Mouse (Mus musculus): Measurements from ENCODE around the gene Slco3a1. TPM values are rescaled to one million over a fixed set of nuclear protein-coding genes. Genes with fewer than 3 reads are reported as not detected.

The Slco3a1 gene
- polyA plus RNA-seq, 1 experiment from 2014 or later: 19.6 TPM

DNA sequence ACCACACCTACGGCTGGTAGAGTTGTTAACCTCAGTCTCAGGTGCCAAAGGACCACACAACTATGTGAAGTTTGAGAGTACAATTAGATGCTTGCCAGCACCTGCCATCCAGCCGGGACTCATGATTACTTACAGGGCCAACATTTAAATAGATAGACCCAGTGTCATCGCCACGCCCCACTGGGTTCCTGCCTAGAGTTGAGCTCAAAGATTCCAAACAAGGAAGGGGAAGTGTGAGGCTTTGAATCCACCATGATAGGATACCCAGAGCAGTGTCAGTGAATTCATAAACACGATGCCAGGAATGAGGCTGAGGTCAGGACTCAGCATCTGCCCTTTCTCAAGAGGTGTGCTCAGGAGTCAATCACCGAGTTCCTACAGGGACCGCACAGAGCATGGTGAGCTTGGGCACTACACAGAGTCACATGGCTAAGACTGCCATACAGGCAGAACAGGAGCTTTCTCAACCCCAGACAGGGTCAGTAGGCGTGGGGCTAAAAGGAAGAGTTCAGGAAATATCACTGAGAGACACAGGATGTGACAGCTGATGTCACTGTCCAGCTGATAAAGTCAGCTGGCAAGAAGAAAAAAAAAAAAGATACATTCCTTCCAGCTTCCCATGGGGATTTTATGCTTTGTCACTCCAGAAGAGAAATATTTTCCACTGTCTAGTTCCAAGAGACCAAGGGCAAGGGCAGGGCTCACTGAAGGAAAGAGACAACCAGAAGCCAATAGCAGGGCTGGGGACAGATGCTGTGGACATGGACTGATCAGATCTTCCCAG lies 30.2 kb downstream of the Slco3a1 start:
- Histone ChIP-seq H3K9me3 (ENCODE audit: control insufficient read depth, low read length) (no peaks in the 10 kb centered on the region), H3K27me3 (ENCODE audit: control insufficient read depth, insufficient read depth, low read length) (no peaks in the 10 kb centered on the region), H3K4me3 (ENCODE audit: low read length) (no peak overlapping the region), H3K4me2 (replicated peaks; ENCODE audit: low read depth, low read length) (no peak overlapping the region), H3K27ac (ENCODE audit: low read depth, low read length) (no peak overlapping the region), H3K4me1 (ENCODE audit: control insufficient read depth, insufficient read depth, low read length) (0 out of 2 replicates have a peak, but pooled peaks cover 4% of the 10 kb centered on the region), H3K9ac (ENCODE audit: low read depth, low read length) (no peak overlapping the region), H3K36me3 (ENCODE audit: control insufficient read depth, insufficient read depth, low read length) (no peaks in the 10 kb centered on the region)
- 79% methylated on average over 8 of the region's 8 CpGs for WGBS
- no peak for ATAC-seq (ENCODE audit: low FRiP score, low TSS enrichment)

GRCm38 (mm10) chr7:74523086-74523485 lies 31.5 kb downstream of the Slco3a1 start:
- Histone ChIP-seq H3K4me3 (ENCODE audit: low read length) (no peak overlapping the region), H3K4me2 (replicated peaks; ENCODE audit: low read depth, low read length) (no peak overlapping the region), H3K9me3 (ENCODE audit: control insufficient read depth, low read length) (no peaks in the 10 kb centered on the region), H3K36me3 (ENCODE audit: control insufficient read depth, insufficient read depth, low read length) (no peaks in the 10 kb centered on the region), H3K9ac (ENCODE audit: low read depth, low read length) (no peak overlapping the region), H3K4me1 (ENCODE audit: control insufficient read depth, insufficient read depth, low read length) (no peaks in the 10 kb centered on the region), H3K27ac (ENCODE audit: low read depth, low read length) (no peak overlapping the region), H3K27me3 (ENCODE audit: control insufficient read depth, insufficient read depth, low read length) (no peaks in the 10 kb centered on the region)
- ATAC-seq (ENCODE audit: low FRiP score, low TSS enrichment): no peak
- 65% methylated on average over 4 of the region's 4 CpGs for WGBS

GRCm38 (mm10) chr7:74522260-74522659 lies 32.3 kb downstream of the Slco3a1 start:
- Histone ChIP-seq H3K27me3 (ENCODE audit: control insufficient read depth, insufficient read depth, low read length) (no peaks in the 10 kb centered on the region), H3K36me3 (ENCODE audit: control insufficient read depth, insufficient read depth, low read length) (no peaks in the 10 kb centered on the region), H3K4me2 (replicated peaks; ENCODE audit: low read depth, low read length) (no peak overlapping the region), H3K4me3 (ENCODE audit: low read length) (no peak overlapping the region), H3K4me1 (ENCODE audit: control insufficient read depth, insufficient read depth, low read length) (no peaks in the 10 kb centered on the region), H3K27ac (ENCODE audit: low read depth, low read length) (no peak overlapping the region), H3K9me3 (ENCODE audit: control insufficient read depth, low read length) (no peaks in the 10 kb centered on the region), H3K9ac (ENCODE audit: low read depth, low read length) (no peak overlapping the region)
- no peak for ATAC-seq (ENCODE audit: low FRiP score, low TSS enrichment)
- 81% methylated on average over 4 of the region's 4 CpGs for WGBS

DNA sequence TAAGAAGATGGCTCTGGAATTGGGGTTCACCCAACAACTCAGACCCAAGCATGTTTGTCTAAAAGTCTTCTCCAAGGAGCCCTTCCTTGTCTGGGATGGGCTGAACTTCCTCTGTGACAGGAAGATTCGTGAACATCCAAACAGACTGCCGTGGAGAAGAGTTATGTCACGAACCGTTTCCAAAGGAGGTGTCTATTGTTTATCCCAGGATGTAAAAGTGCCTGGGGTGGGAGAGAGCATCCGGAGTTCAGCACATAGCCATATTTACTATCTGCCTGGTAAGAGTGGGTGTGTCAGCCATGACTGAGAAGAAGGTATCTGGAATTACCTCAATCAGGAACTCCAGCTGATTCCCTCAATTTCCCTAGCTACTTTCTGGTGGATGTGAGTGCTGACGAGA lies 35.2 kb downstream of the Slco3a1 start:
- Histone ChIP-seq H3K27me3 (ENCODE audit: control insufficient read depth, insufficient read depth, low read length) (no peaks in the 10 kb centered on the region), H3K9me3 (ENCODE audit: control insufficient read depth, low read length) (no peaks in the 10 kb centered on the region), H3K27ac (ENCODE audit: low read depth, low read length) (no peak overlapping the region), H3K9ac (ENCODE audit: low read depth, low read length) (no peak overlapping the region), H3K36me3 (ENCODE audit: control insufficient read depth, insufficient read depth, low read length) (no peaks in the 10 kb centered on the region), H3K4me2 (replicated peaks; ENCODE audit: low read depth, low read length) (no peak overlapping the region), H3K4me3 (ENCODE audit: low read length) (no peak overlapping the region), H3K4me1 (ENCODE audit: control insufficient read depth, insufficient read depth, low read length) (no peaks in the 10 kb centered on the region)
- no peak for ATAC-seq (ENCODE audit: low FRiP score, low TSS enrichment)
- WGBS: 51% methylated on average over 6 of the region's 6 CpGs

GRCm38 (mm10) chr7:74518776-74519175 lies 35.8 kb downstream of the Slco3a1 start:
- H3K27me3 ChIP-seq (ENCODE audit: control insufficient read depth, insufficient read depth, low read length): no peaks in the 10 kb centered on the region
- WGBS: 84% methylated on average over 1 of the region's 1 CpGs
- H3K4me3 ChIP-seq (ENCODE audit: low read length): no peak overlapping the region
- no peak overlapping the region for H3K9ac ChIP-seq (ENCODE audit: low read depth, low read length)
- H3K36me3 ChIP-seq (ENCODE audit: control insufficient read depth, insufficient read depth, low read length): no peaks in the 10 kb centered on the region
- H3K27ac ChIP-seq (ENCODE audit: low read depth, low read length): no peak overlapping the region
- H3K4me1 ChIP-seq (ENCODE audit: control insufficient read depth, insufficient read depth, low read length): no peaks in the 10 kb centered on the region
- no peak for ATAC-seq (ENCODE audit: low FRiP score, low TSS enrichment)
- H3K4me2 ChIP-seq (replicated peaks; ENCODE audit: low read depth, low read length): no peak overlapping the region
- no peaks in the 10 kb centered on the region for H3K9me3 ChIP-seq (ENCODE audit: control insufficient read depth, low read length)

- no peaks in the 10 kb centered on the region for H3K9me3 ChIP-seq (ENCODE audit: control insufficient read depth, low read length)
- no peak overlapping the region for H3K4me3 ChIP-seq (ENCODE audit: low read length)
- H3K4me2 ChIP-seq (replicated peaks; ENCODE audit: low read depth, low read length): no peak overlapping the region
- H3K27ac ChIP-seq (ENCODE audit: low read depth, low read length): no peak overlapping the region
- H3K4me1 ChIP-seq (ENCODE audit: control insufficient read depth, insufficient read depth, low read length): no peaks in the 10 kb centered on the region
- H3K9ac ChIP-seq (ENCODE audit: low read depth, low read length): no peak overlapping the region
- WGBS: 84% methylated on average over 5 of the region's 5 CpGs
- no peaks in the 10 kb centered on the region for H3K27me3 ChIP-seq (ENCODE audit: control insufficient read depth, insufficient read depth, low read length)
- no peak for ATAC-seq (ENCODE audit: low FRiP score, low TSS enrichment)
- no peaks in the 10 kb centered on the region for H3K36me3 ChIP-seq (ENCODE audit: control insufficient read depth, insufficient read depth, low read length)
These were observed 36.3 kb downstream of the Slco3a1 start for GRCm38 (mm10) chr7:74518255-74518654.

DNA sequence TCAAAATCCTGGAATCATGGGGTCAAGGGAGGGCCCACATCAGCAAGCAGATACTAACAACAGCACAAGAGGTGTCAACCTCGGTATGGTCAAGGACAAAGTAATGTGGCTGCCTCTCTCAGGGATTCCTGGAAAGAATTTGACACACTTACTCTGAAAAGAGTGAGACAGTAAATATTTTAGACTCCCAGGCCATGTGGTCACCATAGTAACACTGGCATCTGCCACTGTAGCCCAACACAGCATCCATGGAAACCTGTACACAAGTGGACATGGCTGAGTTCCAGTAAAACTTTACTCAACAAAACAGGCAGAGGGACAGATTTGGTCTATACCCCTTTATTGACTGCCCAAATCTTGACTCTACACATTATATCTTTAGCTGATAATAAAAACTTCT lies 43.9 kb downstream of the Slco3a1 start:
- H3K9me3 ChIP-seq (ENCODE audit: control insufficient read depth, low read length): no peaks in the 10 kb centered on the region
- H3K27me3 ChIP-seq (ENCODE audit: control insufficient read depth, insufficient read depth, low read length): no peaks in the 10 kb centered on the region
- no peak overlapping the region for H3K27ac ChIP-seq (ENCODE audit: low read depth, low read length)
- no peak overlapping the region for H3K4me2 ChIP-seq (replicated peaks; ENCODE audit: low read depth, low read length)
- no peak overlapping the region for H3K4me3 ChIP-seq (ENCODE audit: low read length)
- no peak for ATAC-seq (ENCODE audit: low FRiP score, low TSS enrichment)
- no peaks in the 10 kb centered on the region for H3K4me1 ChIP-seq (ENCODE audit: control insufficient read depth, insufficient read depth, low read length)
- H3K36me3 ChIP-seq (ENCODE audit: control insufficient read depth, insufficient read depth, low read length): no peaks in the 10 kb centered on the region
- no peak overlapping the region for H3K9ac ChIP-seq (ENCODE audit: low read depth, low read length)
- 87% methylated on average over 1 of the region's 1 CpGs for WGBS

DNA sequence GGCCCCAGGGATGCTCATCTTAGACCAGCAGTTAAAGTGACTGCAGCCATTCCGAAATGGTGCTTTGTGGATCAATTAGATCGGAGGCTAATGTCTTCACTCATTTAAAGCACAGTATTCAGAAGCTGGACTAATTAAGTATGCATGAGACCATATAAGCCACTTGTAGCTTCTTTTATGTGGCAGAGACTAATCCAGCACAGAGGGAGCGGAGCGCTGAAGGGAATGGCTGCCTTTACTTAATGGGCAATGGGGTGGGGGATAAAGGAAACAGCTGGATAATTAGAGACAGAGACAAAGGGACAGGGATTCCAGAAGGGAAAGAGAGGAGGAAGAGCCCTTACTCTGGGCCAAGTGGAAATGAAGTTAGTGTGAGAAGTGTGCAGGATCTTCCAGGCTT lies 46.4 kb downstream of the Slco3a1 start:
- Histone ChIP-seq H3K27me3 (ENCODE audit: control insufficient read depth, insufficient read depth, low read length) (no peaks in the 10 kb centered on the region), H3K4me2 (replicated peaks; ENCODE audit: low read depth, low read length) (no peak overlapping the region), H3K4me1 (ENCODE audit: control insufficient read depth, insufficient read depth, low read length) (no peaks in the 10 kb centered on the region), H3K9ac (ENCODE audit: low read depth, low read length) (no peak overlapping the region), H3K9me3 (ENCODE audit: control insufficient read depth, low read length) (no peaks in the 10 kb centered on the region), H3K27ac (ENCODE audit: low read depth, low read length) (no peak overlapping the region), H3K4me3 (ENCODE audit: low read length) (no peak overlapping the region), H3K36me3 (ENCODE audit: control insufficient read depth, insufficient read depth, low read length) (no peaks in the 10 kb centered on the region)
- 65% methylated on average over 4 of the region's 4 CpGs for WGBS
- no peak for ATAC-seq (ENCODE audit: low FRiP score, low TSS enrichment)

GRCm38 (mm10) chr7:74506856-74507255 lies 47.7 kb downstream of the Slco3a1 start:
- H3K36me3 ChIP-seq (ENCODE audit: control insufficient read depth, insufficient read depth, low read length): no peaks in the 10 kb centered on the region
- no peak overlapping the region for H3K4me3 ChIP-seq (ENCODE audit: low read length)
- no peak overlapping the region for H3K4me2 ChIP-seq (replicated peaks; ENCODE audit: low read depth, low read length)
- H3K9me3 ChIP-seq (ENCODE audit: control insufficient read depth, low read length): no peaks in the 10 kb centered on the region
- ATAC-seq (ENCODE audit: low FRiP score, low TSS enrichment): no peak
- H3K27me3 ChIP-seq (ENCODE audit: control insufficient read depth, insufficient read depth, low read length): no peaks in the 10 kb centered on the region
- no peak overlapping the region for H3K9ac ChIP-seq (ENCODE audit: low read depth, low read length)
- H3K27ac ChIP-seq (ENCODE audit: low read depth, low read length): no peak overlapping the region
- WGBS: 87% methylated on average over 5 of the region's 5 CpGs
- H3K4me1 ChIP-seq (ENCODE audit: control insufficient read depth, insufficient read depth, low read length): no peaks in the 10 kb centered on the region
